24 mouse cellular contexts compared by ENCODE assay signal in the genomic region with DNA sequence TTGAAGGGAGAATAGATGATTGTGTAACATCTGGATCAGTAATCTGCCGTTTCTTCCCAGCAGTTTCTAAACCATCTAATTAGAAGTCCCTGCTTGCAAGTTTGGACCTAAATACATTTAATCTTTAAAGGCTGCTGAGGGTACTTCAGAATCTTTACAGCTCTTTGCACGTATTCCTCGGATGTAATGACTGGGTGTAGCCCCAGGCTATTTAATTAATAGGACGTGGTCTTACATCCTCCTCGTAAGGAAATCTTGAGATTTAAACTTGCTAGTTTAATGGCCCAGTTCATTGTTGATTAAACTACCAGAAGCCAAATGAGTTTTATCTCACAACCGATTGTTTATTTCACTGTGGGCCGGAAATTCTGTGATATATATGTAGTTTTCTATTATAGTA. TPM values are rescaled to one million over a fixed set of nuclear protein-coding genes. Genes with fewer than 3 reads are reported as not detected.
DNase-seq lines count a peak whose midpoint lies in the region; ATAC-seq lines count a peak whose summit lies in the region.
"Had no signal": no experiment of that assay in that cellular context is flagged by ENCODE, and none has a peak within 500 bp of the region (broad histone marks: within the 10 kb centered on the region; RNA-seq: fewer than 3 reads in every experiment).

No protein-coding gene starts in this region.

- H3K4me2 ChIP-seq in hindbrain, embryonic 14.5 days (replicated peaks), result no peak overlapping the region
- H3K4me2 ChIP-seq in hindbrain, embryonic 13.5 days, result no peak overlapping the region
- H3K4me2 ChIP-seq in neural tube, embryonic 13.5 days, result no peak overlapping the region
- H3K4me2 ChIP-seq in neural tube, embryonic 15.5 days, result no peak overlapping the region
- H3K4me2 ChIP-seq: embryonic facial prominence, embryonic 12.5 days had no signal

- H3K9me3 ChIP-seq in hindbrain, embryonic 14.5 days (ENCODE audit: control insufficient read depth, low read length), result no peaks in the 10 kb centered on the region
- no peaks in the 10 kb centered on the region for H3K9me3 ChIP-seq in hindbrain, embryonic 13.5 days
- H3K9me3 ChIP-seq in neural tube, embryonic 13.5 days, result no peaks in the 10 kb centered on the region
- no peaks in the 10 kb centered on the region for H3K9me3 ChIP-seq in neural tube, embryonic 15.5 days (replicated peaks)
- H3K9me3 ChIP-seq: embryonic facial prominence, embryonic 10.5 days; embryonic facial prominence, embryonic 12.5 days; G1E had no signal

- no peaks in the 10 kb centered on the region for H3K36me3 ChIP-seq in hindbrain, embryonic 14.5 days (replicated peaks; ENCODE audit: control insufficient read depth, insufficient read depth)
- no peaks in the 10 kb centered on the region for H3K36me3 ChIP-seq in hindbrain, embryonic 13.5 days
- no peaks in the 10 kb centered on the region for H3K36me3 ChIP-seq in neural tube, embryonic 13.5 days
- H3K36me3 ChIP-seq in neural tube, embryonic 15.5 days, result no peaks in the 10 kb centered on the region
- H3K36me3 ChIP-seq: embryonic facial prominence, embryonic 10.5 days; embryonic facial prominence, embryonic 12.5 days had no signal

- DNase-seq in hindbrain, embryonic 14.5 days (ENCODE audit: low spot score), result no peak
- no peak for DNase-seq in neural tube, embryonic 10.5 days (ENCODE audit: extremely low spot score, low spot score)
- DNase-seq in ovary, postnatal 14 days (ENCODE audit: low spot score), result no peak
- DNase-seq: adrenal gland, adult 8-10 months; adrenal gland, postnatal 14 days; adrenal gland, postnatal 36 days; B cell, adult 2 months; cerebellum, adult 11-12 months; cerebellum, adult 2 months; cerebellum, adult 9-10 months; cerebellum, postnatal 10 days; cerebellum, postnatal 25 days had no signal

- 66% methylated on average over 7 of the region's 7 CpGs for WGBS in hindbrain, embryonic 14.5 days
- 74% methylated on average over 7 of the region's 7 CpGs for WGBS in hindbrain, embryonic 13.5 days
- 63% methylated on average over 7 of the region's 7 CpGs for WGBS in neural tube, embryonic 13.5 days
- WGBS in neural tube, embryonic 15.5 days, result 49% methylated on average over 7 of the region's 7 CpGs

- no peak overlapping the region for H3K27ac ChIP-seq in hindbrain, embryonic 14.5 days
- no peak overlapping the region for H3K27ac ChIP-seq in hindbrain, embryonic 13.5 days
- H3K27ac ChIP-seq in neural tube, embryonic 13.5 days (replicated peaks), result no peak overlapping the region
- H3K27ac ChIP-seq in neural tube, embryonic 15.5 days (replicated peaks), result peak overlapping the region; percentile 4; the same call in 1 of the 2 replicates
- H3K27ac ChIP-seq: embryonic facial prominence, embryonic 10.5 days; embryonic facial prominence, embryonic 12.5 days had no signal

- no peaks in the 10 kb centered on the region for H3K4me1 ChIP-seq in hindbrain, embryonic 14.5 days (replicated peaks; ENCODE audit: control insufficient read depth, insufficient read depth, low read length)
- no peaks in the 10 kb centered on the region for H3K4me1 ChIP-seq in hindbrain, embryonic 13.5 days (replicated peaks)
- peaks cover 13% of the 10 kb centered on the region; the same call in 1 of the 2 replicates for H3K4me1 ChIP-seq in neural tube, embryonic 13.5 days (replicated peaks)
- no peaks in the 10 kb centered on the region for H3K4me1 ChIP-seq in neural tube, embryonic 15.5 days
- H3K4me1 ChIP-seq: embryonic facial prominence, embryonic 12.5 days had no signal

- ATAC-seq in hindbrain, embryonic 14.5 days (ENCODE audit: low FRiP score), result peak; percentile 66; the same call in 1 of the 2 replicates
- ATAC-seq in hindbrain, embryonic 13.5 days (ENCODE audit: low FRiP score), result no peak; the same call in 1 of the 2 replicates
- peak; percentile 71 for ATAC-seq in neural tube, embryonic 13.5 days (ENCODE audit: low read depth)
- ATAC-seq in neural tube, embryonic 15.5 days (ENCODE audit: low FRiP score), result peak; percentile 62; the same call in 1 of the 2 replicates
- ATAC-seq: activated CD4-positive, CD25-positive, alpha-beta regulatory T cell, adult 4 months; CD4-positive, CD25-positive, alpha-beta regulatory T cell, adult 4 months; forebrain, embryonic 14.5 days; forebrain, embryonic 16.5 days; Patski had no signal

- H3K27me3 ChIP-seq in hindbrain, embryonic 14.5 days (ENCODE audit: control insufficient read depth, insufficient read depth, low read length), result no peaks in the 10 kb centered on the region
- no peaks in the 10 kb centered on the region for H3K27me3 ChIP-seq in hindbrain, embryonic 13.5 days
- no peaks in the 10 kb centered on the region for H3K27me3 ChIP-seq in neural tube, embryonic 13.5 days
- H3K27me3 ChIP-seq in neural tube, embryonic 15.5 days (replicated peaks), result no peaks in the 10 kb centered on the region
- H3K27me3 ChIP-seq: CH12.LX; embryonic facial prominence, embryonic 12.5 days; Patski had no signal

- H3K4me3 ChIP-seq in hindbrain, embryonic 14.5 days (replicated peaks; ENCODE audit: low read length), result no peak overlapping the region
- H3K4me3 ChIP-seq in hindbrain, embryonic 13.5 days, result no peak overlapping the region
- no peak overlapping the region for H3K4me3 ChIP-seq in neural tube, embryonic 13.5 days
- H3K4me3 ChIP-seq in neural tube, embryonic 15.5 days (replicated peaks), result no peak overlapping the region
- H3K4me3 ChIP-seq: embryonic facial prominence, embryonic 10.5 days; embryonic facial prominence, embryonic 12.5 days had no signal

- H3K9ac ChIP-seq in hindbrain, embryonic 14.5 days, result no peak overlapping the region
- no peak overlapping the region for H3K9ac ChIP-seq in hindbrain, embryonic 13.5 days
- H3K9ac ChIP-seq in neural tube, embryonic 13.5 days, result no peak overlapping the region
- no peak overlapping the region for H3K9ac ChIP-seq in neural tube, embryonic 15.5 days (replicated peaks)
- H3K9ac ChIP-seq: embryonic facial prominence, embryonic 12.5 days had no signal

RNA-seq across cellular contexts. Expression of a gene that starts 9.5 kb away (rescaled TPM):
- 15.1 and 17.3 TPM in 2 replicates for polyA plus RNA-seq in hindbrain, embryonic 14.5 days (2014; fragmentation: Nextera tagmentation; extraction: Ambion mirVana)
- 18.6 and 18.8 TPM in 2 replicates for polyA plus RNA-seq in hindbrain, embryonic 13.5 days (2015; fragmentation: Nextera tagmentation; extraction: Ambion mirVana)
- polyA plus RNA-seq in neural tube, embryonic 13.5 days (2015; fragmentation: Nextera tagmentation; extraction: Ambion mirVana), result 18.2 and 18.3 TPM in 2 replicates
- polyA plus RNA-seq in neural tube, embryonic 15.5 days (2015; fragmentation: Nextera tagmentation; extraction: Ambion mirVana), result 12.1 and 12.7 TPM in 2 replicates

RNA-seq across cellular contexts. Expression of a gene that starts 10.5 kb away (rescaled TPM):
- 44.9 and 56.2 TPM in 2 replicates for polyA plus RNA-seq in hindbrain, embryonic 14.5 days (2014; fragmentation: Nextera tagmentation; extraction: Ambion mirVana)
- 27.1 and 30.8 TPM in 2 replicates for polyA plus RNA-seq in hindbrain, embryonic 13.5 days (2015; fragmentation: Nextera tagmentation; extraction: Ambion mirVana)
- polyA plus RNA-seq in neural tube, embryonic 13.5 days (2015; fragmentation: Nextera tagmentation; extraction: Ambion mirVana), result 30.6 and 33.7 TPM in 2 replicates
- polyA plus RNA-seq in neural tube, embryonic 15.5 days (2015; fragmentation: Nextera tagmentation; extraction: Ambion mirVana), result 26.8 and 29.9 TPM in 2 replicates
